In genomic region chr12:13766486-13766885, GRCm38 (mm10) we compare ENCODE assay signal across 25 mouse cellular contexts.
"Had no signal": no experiment of that assay in that cellular context is flagged by ENCODE, and none has a peak within 500 bp of the region (broad histone marks: within the 10 kb centered on the region; RNA-seq: fewer than 3 reads in every experiment).

No protein-coding gene starts in this region.

- H3K9ac ChIP-seq: heart, embryonic 12.5 days; hindbrain, embryonic 13.5 days; hindbrain, embryonic 15.5 days; intestine, embryonic 15.5 days; limb, embryonic 12.5 days; liver, embryonic 13.5 days; liver, embryonic 15.5 days had no signal

- H3K4me2 ChIP-seq: heart, embryonic 12.5 days; hindbrain, embryonic 13.5 days; hindbrain, embryonic 15.5 days; intestine, embryonic 15.5 days; limb, embryonic 12.5 days; liver, embryonic 13.5 days; liver, embryonic 15.5 days had no signal

- H3K4me1 ChIP-seq: heart, embryonic 10.5 days; heart, embryonic 12.5 days; hindbrain, embryonic 10.5 days; hindbrain, embryonic 13.5 days; hindbrain, embryonic 15.5 days; intestine, embryonic 15.5 days; limb, embryonic 10.5 days; limb, embryonic 12.5 days; liver, embryonic 13.5 days; liver, embryonic 15.5 days had no signal

- DNase-seq: gastrocnemius, adult 2 months; gastrocnemius, postnatal 10 days; gastrocnemius, postnatal 25 days; heart, adult 18-20 months; heart, postnatal 10 days; heart, postnatal 4 days; kidney, adult 18-20 months; kidney, adult 8-10 months; kidney, postnatal 10 days; kidney, postnatal 25 days; kidney, postnatal 4 days; liver; liver, embryonic 13.5 days had no signal

- ATAC-seq: inflammation-experienced regulatory T-cells, adult 6 months; intestine, embryonic 15.5 days; intestine, postnatal 0 days had no signal

- H3K9me3 ChIP-seq: heart, embryonic 10.5 days; heart, embryonic 12.5 days; hindbrain, embryonic 10.5 days; hindbrain, embryonic 13.5 days; hindbrain, embryonic 15.5 days; intestine, embryonic 15.5 days; limb, embryonic 10.5 days; limb, embryonic 12.5 days; liver, embryonic 13.5 days; liver, embryonic 15.5 days had no signal

- H3K27me3 ChIP-seq: heart, embryonic 12.5 days; hindbrain, embryonic 13.5 days; hindbrain, embryonic 15.5 days; intestine, embryonic 15.5 days; limb, embryonic 12.5 days; liver, embryonic 13.5 days; liver, embryonic 15.5 days had no signal

- H3K27ac ChIP-seq: gastrocnemius, adult 2 months; heart, embryonic 10.5 days; hindbrain, embryonic 10.5 days; hindbrain, embryonic 13.5 days; hindbrain, embryonic 15.5 days; intestine, embryonic 15.5 days; layer of hippocampus, adult 2 months; limb, embryonic 10.5 days; limb, embryonic 12.5 days; liver, embryonic 13.5 days; liver, embryonic 15.5 days had no signal

- H3K4me3 ChIP-seq: gastrocnemius, adult 2 months; heart, embryonic 10.5 days; heart, embryonic 12.5 days; hindbrain, embryonic 10.5 days; hindbrain, embryonic 13.5 days; hindbrain, embryonic 15.5 days; intestine, embryonic 15.5 days; layer of hippocampus, adult 2 months; limb, embryonic 10.5 days; limb, embryonic 12.5 days; liver, embryonic 13.5 days; liver, embryonic 15.5 days had no signal

- H3K36me3 ChIP-seq: heart, embryonic 10.5 days; heart, embryonic 12.5 days; hindbrain, embryonic 10.5 days; hindbrain, embryonic 13.5 days; hindbrain, embryonic 15.5 days; intestine, embryonic 15.5 days; limb, embryonic 10.5 days; limb, embryonic 12.5 days; liver, embryonic 13.5 days; liver, embryonic 15.5 days had no signal
